Mouse (Mus musculus): ENCODE measurements around the gene Myh10.

Myh10 gene

GRCm38 (mm10) chr11:68859943-68860593 lies 168.7 kb downstream of the Myh10 start:
- DNase-seq (ENCODE audit: low spot score in 2 of 2) = no peak

DNA sequence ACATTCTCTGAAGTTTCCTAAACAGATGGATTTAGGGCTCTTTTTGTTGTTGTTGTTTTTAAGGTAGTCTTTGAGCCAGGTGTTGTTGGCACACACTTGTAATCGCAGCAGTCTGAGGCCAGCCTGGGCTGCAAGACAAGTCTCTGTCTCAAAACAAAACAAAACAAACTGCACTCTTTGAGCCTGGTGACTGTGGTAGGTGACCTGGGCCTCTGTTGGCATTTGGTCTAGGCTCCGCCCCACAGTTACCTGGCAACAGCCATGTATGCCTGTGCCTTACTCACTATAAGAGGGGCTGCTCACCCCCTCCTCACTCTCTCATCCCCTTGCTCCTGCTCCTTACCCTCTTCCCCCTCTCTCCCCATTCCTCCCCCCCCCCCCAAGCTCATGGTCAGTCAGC lies 170.9 kb downstream of the Myh10 start:
- no peak for DNase-seq (ENCODE audit: low spot score in 2 of 2)

DNA sequence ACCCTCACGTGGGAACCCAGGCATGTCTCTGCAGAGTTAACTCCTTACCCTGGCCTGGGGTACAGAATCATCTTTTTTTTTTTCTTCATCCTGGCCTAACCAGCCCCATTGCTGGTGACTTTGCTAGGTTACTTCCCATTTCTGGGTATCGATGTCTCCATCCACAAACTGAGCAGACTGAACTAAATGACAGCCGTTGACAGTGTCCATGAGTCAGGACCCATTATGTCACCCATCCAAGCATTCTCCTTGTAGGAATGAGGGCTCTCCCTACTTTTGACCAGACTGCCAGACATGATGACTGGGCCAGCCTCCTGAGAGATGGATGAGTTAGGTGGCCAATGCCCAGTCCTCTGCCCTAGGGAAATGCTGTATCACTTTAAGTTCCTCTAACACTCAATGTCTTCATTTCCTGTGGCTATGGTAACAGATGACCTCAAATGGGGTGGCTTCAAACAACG lies 172.3 kb downstream of the Myh10 start:
- no peak for DNase-seq (ENCODE audit: low spot score in 2 of 2)

DNA sequence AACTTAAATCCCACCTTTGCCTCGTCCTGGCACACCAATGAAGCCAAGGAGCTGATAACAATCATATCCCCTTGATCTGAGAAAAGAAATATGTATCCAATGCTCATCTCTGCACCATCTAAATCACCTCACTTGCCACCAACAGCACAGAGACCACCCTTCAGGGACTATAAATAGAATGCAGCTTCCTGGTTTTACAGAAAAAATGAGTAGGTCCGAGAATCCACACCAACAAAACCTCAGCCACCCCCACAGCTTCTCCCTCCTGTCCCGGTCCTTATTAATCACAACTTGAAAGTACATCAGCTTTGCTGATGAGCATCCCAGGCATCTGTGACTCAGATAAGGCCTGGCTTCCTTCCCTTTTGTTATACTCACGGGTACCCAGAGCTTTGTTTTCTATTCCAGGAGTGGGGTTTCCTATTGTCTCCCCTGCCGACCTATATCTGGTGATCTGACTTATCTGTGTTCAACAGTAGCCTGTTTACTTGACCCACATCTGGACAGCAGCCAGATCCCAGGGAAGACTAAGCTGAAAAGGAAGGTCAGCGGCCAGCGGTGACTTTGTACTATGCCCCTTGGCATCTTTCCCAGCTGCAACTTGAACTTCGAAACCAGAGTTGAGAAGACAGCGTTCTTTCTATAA lies 173.3 kb downstream of the Myh10 start:
- DNase-seq (ENCODE audit: low spot score in 2 of 2) = peak in 1 of 2 experiments; percentile 27
